Mouse (Mus musculus): ENCODE data around the gene Fam53a. TPM values are rescaled to one million over a fixed set of nuclear protein-coding genes. Genes with fewer than 3 reads are reported as not detected.

Gene Fam53a
- polyA plus RNA-seq, 1 experiment: 37.2 TPM

DNA sequence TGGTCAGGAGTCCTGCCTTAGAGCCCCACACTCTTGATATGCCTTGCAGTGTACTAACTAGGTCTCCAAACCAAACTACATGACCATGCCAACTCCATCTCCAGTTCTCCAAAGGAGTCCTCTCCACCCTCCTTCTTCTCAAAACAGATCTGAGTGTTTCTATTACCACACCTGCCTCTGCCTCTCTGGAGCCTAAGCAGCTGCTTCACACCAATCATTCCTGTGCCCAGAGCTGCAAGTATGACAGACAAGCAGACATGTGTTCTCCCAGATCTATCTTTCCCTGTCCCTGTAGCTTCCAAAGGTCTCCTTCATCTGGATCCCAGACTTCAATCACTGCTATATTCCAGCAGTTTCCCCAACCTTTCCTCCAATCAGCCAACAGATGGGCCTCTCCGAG lies 27.3 kb upstream of the Fam53a start:
- peak overlapping the region; percentile 96 for H3K4me3 ChIP-seq (replicated peaks; ENCODE audit: extremely low read depth, low read depth, low read length)
- no peak for TF ChIP-seq CTCF (IDR thresholded peaks at IDR 0.05; ENCODE audit: insufficient read depth, low read length)
- no peak for TF ChIP-seq POLR2A (IDR thresholded peaks at IDR 0.05; ENCODE audit: borderline replicate concordance, extremely low read depth, low read depth, low read length)
- peaks cover 12% of the 10 kb centered on the region; the same call in 1 of the 2 replicates for H3K4me1 ChIP-seq (ENCODE audit: control insufficient read depth, insufficient read depth, low read length)
- DNase-seq: no peak
- WGBS: 13% methylated on average over 1 of the region's 1 CpGs

DNA sequence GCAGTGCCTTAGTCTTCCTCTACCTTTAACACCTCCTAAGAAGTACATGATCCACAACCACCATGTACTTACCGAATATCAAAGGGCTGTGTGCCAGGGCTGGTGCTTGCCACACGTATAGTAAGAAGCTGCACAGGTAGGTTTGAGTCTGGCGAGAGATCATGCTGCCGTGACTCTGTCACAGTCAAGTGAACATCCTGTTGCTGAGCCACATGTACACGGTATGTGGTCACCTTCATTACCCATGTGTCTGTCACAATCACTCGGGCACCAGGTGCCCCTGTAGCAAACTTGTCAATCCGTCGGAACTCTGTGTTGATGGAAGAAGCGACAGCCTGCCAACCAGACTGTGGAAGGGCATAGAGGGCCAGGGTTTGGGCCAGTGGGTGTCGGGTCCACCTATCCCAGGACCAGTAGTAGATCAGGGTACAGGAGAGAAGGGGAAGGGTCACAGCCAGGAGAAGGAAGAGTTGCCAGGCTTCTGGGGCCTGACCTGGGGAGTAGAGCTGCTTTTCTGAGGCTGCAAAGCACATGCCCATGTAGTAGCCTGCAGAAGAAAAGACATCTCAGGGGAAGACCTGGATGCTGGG lies 25.9 kb upstream of the Fam53a start:
- TF ChIP-seq POLR2A (IDR thresholded peaks at IDR 0.05; ENCODE audit: borderline replicate concordance, extremely low read depth, low read depth, low read length) (no peak), CTCF (IDR thresholded peaks at IDR 0.05; ENCODE audit: insufficient read depth, low read length) (no peak)
- Histone ChIP-seq H3K4me3 (replicated peaks; ENCODE audit: extremely low read depth, low read depth, low read length) (no peak overlapping the region), H3K4me1 (ENCODE audit: control insufficient read depth, insufficient read depth, low read length) (peaks cover 18% of the 10 kb centered on the region)
- no peak for DNase-seq
- WGBS: 87% methylated on average over 10 of the region's 10 CpGs

DNA sequence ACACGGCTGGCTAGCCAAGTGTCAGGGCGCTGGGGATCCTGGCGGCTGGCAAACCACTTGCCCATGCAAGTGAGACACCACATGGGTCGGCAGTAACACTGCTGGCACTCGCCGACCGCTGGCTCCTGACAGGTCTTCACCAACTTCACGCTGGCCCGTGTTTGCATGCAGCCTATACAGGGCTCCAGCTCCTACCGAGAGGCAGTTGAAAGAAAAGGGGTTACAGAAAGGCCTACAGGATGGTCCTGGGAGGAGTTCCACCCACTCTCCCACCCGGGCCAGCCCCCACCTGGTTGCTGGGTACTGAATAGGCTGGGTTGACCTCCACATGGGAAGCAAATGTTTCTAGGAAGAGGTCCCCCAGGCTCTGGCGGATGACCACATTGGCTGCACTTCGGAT lies 25.0 kb upstream of the Fam53a start:
- TF ChIP-seq POLR2A (IDR thresholded peaks at IDR 0.05; ENCODE audit: borderline replicate concordance, extremely low read depth, low read depth, low read length) (no peak), CTCF (IDR thresholded peaks at IDR 0.05; ENCODE audit: insufficient read depth, low read length) (no peak)
- H3K4me1 ChIP-seq (ENCODE audit: control insufficient read depth, insufficient read depth, low read length): peaks cover 18% of the 10 kb centered on the region

DNA sequence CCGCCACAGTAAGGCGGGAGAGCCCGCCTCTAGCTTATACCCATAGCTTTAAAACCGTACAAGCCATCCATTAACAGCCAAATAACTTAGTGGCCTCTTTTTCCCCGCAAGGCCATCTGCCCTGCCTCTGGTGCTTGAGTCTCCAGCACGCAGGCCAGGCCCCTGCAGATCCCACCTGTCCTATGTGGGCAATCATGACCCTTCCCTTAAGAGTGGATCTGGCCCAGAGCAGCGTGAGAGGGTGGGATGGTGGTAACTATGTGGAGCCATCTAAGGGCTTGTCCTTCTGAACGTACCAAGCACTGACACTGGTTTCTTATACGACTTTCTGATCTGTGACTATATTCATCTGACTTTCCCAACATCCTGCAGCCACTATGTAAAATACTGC lies 23.3 kb upstream of the Fam53a start:
- peak overlapping the region; percentile 31 for H3K4me3 ChIP-seq (replicated peaks; ENCODE audit: extremely low read depth, low read depth, low read length)
- TF ChIP-seq CTCF (IDR thresholded peaks at IDR 0.05; ENCODE audit: insufficient read depth, low read length): no peak
- TF ChIP-seq POLR2A (IDR thresholded peaks at IDR 0.05; ENCODE audit: borderline replicate concordance, extremely low read depth, low read depth, low read length): no peak
- peaks cover 14% of the 10 kb centered on the region for H3K4me1 ChIP-seq (ENCODE audit: control insufficient read depth, insufficient read depth, low read length)
- WGBS: 3% methylated on average over 9 of the region's 9 CpGs
- DNase-seq: no peak

More for the DNA sequence above, 25.0 kb upstream of the Fam53a start:
- no peak for DNase-seq
- 94% methylated on average over 13 of the region's 13 CpGs for WGBS
- no peak overlapping the region for H3K4me3 ChIP-seq (replicated peaks; ENCODE audit: extremely low read depth, low read depth, low read length)

DNA sequence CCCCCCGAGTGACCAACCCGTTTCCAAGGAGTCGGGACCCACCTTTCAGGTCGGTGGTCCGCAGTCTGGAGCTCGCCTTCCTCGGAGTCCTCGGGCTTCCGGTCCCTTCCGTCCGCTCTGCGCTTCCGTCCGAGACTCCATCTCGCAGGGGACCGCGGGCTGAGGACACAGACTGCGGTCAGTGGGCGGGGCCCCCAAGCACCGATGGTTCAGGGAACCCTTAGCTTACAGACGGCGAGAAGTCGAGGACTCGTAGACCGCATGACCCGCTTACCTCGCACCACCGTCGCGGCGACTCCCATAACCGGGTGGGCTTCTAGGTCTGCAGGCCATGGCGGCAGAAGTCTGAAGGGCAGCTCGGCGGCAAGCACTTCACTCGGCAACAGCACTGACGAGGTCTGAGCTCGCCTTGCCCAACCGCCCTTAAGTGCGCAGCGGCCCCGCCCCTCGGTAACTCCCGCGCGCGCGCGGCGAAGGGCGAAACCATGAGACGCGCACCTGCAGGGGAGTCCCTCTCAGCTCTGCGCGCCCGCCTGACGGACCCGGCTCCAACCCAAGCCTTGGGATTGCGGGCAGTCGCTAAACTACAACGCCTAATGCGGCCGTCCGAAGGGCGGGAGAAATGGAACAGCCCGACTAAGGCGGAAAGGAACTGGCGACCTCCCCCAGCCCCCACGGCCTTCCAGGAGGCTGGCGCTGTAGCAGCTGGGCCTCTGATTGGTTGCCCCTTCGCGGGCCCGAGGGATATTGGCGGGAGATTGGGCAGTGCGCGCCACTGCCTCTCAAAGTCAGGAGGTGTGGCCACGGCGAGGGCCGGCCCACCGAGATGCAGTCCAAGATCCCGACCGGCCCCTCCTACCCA lies 22.7 kb upstream of the Fam53a start, which contains the start of gene Slbp:
Gene Slbp, minus strand, starts transcription at position 654 of the 862 bp plus-strand sequence.
- WGBS: under 1% methylated on average over 82 of the region's 82 CpGs
- peak within 1 kb of the TSS; percentile 93 for H3K4me3 ChIP-seq (replicated peaks; ENCODE audit: extremely low read depth, low read depth, low read length)
- peak; percentile 97 for DNase-seq
- peak; percentile 99 for TF ChIP-seq POLR2A (IDR thresholded peaks at IDR 0.05; ENCODE audit: borderline replicate concordance, extremely low read depth, low read depth, low read length)
- TF ChIP-seq CTCF (IDR thresholded peaks at IDR 0.05; ENCODE audit: insufficient read depth, low read length): no peak
- peaks cover 14% of the 10 kb centered on the region for H3K4me1 ChIP-seq (ENCODE audit: control insufficient read depth, insufficient read depth, low read length)

DNA sequence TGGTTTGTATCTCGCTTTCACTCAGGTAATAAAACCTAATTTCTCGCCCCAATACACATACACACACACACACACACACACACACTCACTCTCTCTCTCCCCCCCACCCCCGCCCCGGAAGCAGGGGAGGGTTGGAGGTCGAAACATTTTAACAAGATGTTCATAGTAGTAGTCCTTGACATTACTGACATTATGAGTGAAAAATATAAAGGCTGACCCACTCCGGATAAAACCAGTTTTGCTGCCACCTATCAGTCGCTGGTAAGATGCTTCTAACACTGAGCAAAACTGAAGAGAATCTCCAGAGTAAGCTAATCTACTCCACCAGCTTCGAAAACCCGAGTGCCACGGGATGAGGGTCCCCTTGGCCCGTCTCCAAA lies 22.1 kb upstream of the Fam53a start:
- no peak for DNase-seq
- H3K4me3 ChIP-seq (replicated peaks; ENCODE audit: extremely low read depth, low read depth, low read length): peak overlapping the region; percentile 93
- peaks cover 9% of the 10 kb centered on the region for H3K4me1 ChIP-seq (ENCODE audit: control insufficient read depth, insufficient read depth, low read length)
- TF ChIP-seq POLR2A (IDR thresholded peaks at IDR 0.05; ENCODE audit: borderline replicate concordance, extremely low read depth, low read depth, low read length) (no peak), CTCF (IDR thresholded peaks at IDR 0.05; ENCODE audit: insufficient read depth, low read length) (no peak)
- 1% methylated on average over 11 of the region's 11 CpGs for WGBS

DNA sequence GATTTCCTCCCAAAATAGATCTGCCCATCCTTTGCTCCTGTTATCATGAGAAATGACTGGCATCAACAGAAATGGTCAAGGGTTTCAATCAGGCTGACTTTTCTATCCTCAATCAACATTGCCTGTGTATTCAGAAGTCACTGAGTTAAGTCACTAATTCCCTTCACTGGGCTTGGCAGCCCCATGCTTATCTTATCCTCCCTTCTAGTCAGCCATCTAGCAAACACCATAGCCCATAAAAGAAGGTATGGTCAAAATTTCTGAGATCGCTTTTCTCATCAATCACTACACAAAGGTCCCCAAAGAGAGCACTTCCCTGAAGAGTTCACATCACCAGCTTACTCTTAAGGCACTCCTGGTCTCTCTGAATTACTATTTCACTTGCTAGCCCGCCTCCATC lies 21.6 kb upstream of the Fam53a start:
- no peak for TF ChIP-seq POLR2A (IDR thresholded peaks at IDR 0.05; ENCODE audit: borderline replicate concordance, extremely low read depth, low read depth, low read length)
- no peak for TF ChIP-seq CTCF (IDR thresholded peaks at IDR 0.05; ENCODE audit: insufficient read depth, low read length)

DNA sequence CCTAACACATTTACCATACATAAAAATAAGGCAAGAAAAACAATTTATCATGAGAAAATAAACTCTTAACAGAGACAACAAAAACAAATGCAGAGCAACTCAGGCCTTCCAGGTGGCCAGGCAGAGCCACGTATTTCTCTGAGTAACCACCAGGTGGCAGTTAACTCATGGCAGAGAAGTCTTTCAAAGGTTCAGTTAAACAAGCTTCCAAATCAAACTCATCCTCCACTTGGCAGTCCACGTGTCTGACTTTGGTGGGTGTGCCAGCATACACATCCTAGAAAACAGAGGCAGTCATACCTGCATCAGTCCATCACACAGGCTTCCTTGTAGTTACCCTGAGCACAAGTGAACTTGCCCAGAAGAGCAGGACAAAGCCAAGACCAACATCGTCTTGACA lies 11.2 kb upstream of the Fam53a start:
- TF ChIP-seq POLR2A (IDR thresholded peaks at IDR 0.05; ENCODE audit: borderline replicate concordance, extremely low read depth, low read depth, low read length) (no peak), CTCF (IDR thresholded peaks at IDR 0.05; ENCODE audit: insufficient read depth, low read length) (peak; percentile 65)
- WGBS: 28% methylated on average over 3 of the region's 3 CpGs
- peak; percentile 20 for DNase-seq

More for the DNA sequence above, 21.6 kb upstream of the Fam53a start:
- H3K4me1 ChIP-seq (ENCODE audit: control insufficient read depth, insufficient read depth, low read length): peaks cover 9% of the 10 kb centered on the region
- DNase-seq: no peak
- peak overlapping the region; percentile 93 for H3K4me3 ChIP-seq (replicated peaks; ENCODE audit: extremely low read depth, low read depth, low read length)
- WGBS: 9% methylated on average over 2 of the region's 2 CpGs

DNA sequence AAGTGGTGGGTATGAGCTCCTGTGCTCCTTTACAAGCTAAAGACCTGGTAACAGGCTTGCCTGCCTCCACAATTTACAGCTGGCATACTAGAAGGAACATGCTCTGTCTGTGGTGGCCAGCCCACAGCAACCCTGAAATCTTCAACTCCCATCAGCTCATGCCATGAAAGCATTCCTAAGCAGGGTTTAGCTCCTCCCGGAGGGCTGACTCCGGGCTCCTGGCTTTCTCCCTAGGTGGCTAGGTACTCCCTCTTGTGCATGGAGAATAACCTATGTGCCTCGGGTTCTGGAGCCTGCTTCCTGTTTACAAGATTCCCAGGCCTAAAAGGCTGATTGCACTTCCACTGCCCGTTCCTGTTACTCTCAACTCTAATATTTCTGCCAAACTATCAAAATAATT lies 9.4 kb upstream of the Fam53a start:
- Histone ChIP-seq H3K4me1 (ENCODE audit: control insufficient read depth, insufficient read depth, low read length) (no peaks in the 10 kb centered on the region; the same call in 1 of the 2 replicates), H3K4me3 (replicated peaks; ENCODE audit: extremely low read depth, low read depth, low read length) (no peak overlapping the region)
- DNase-seq: no peak
- TF ChIP-seq CTCF (IDR thresholded peaks at IDR 0.05; ENCODE audit: insufficient read depth, low read length) (no peak), POLR2A (IDR thresholded peaks at IDR 0.05; ENCODE audit: borderline replicate concordance, extremely low read depth, low read depth, low read length) (no peak)
- WGBS: 38% methylated on average over 4 of the region's 4 CpGs

More for the DNA sequence above, 11.2 kb upstream of the Fam53a start:
- H3K4me1 ChIP-seq (ENCODE audit: control insufficient read depth, insufficient read depth, low read length): no peaks in the 10 kb centered on the region; the same call in 1 of the 2 replicates
- H3K4me3 ChIP-seq (replicated peaks; ENCODE audit: extremely low read depth, low read depth, low read length): no peak overlapping the region
